Mouse (Mus musculus): Measurements from ENCODE around the gene Glis1.

DNA sequence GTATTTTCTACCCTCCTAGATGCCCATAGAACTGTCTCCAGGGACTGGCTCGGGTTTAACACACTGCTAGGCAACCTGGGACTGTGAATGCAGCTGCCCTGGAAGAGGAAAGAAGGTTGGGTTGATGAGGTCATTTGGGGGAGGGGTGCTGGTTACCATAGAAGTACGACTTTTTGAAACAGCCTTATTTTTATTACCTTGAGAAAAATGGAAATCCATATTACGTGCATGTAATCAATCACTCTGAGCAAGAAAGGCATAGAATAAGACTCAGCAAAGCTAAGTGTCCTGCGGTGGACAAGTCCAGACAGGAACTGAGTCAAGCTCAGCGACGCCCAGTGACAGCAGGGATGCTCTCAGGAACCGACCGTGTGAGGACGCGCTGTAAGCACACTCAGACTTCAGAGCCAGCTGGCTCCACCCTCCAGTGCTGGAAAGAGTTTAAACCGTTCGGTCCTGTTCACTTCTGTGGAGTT lies 216.7 kb downstream of the Glis1 start:
- TF ChIP-seq CTCF (IDR thresholded peaks at IDR 0.05; ENCODE audit: low read depth) (no peak), EP300 (IDR thresholded peaks at IDR 0.05; ENCODE audit: low read depth) (no peak)

Data from liver, embryonic 14.5 days (tissue).